Mouse (Mus musculus) testis, adult 2 months (tissue): ENCODE results near the gene Tmem205. TPM values are rescaled to one million over a fixed set of nuclear protein-coding genes. Genes with fewer than 3 reads are reported as not detected.
A peak's percentile ranks its signal among the peaks of the same experiment; 100 is the strongest.

Source experiments
- H3K27ac ChIP-seq: fragments of 200-500 bp; 2 replicates; pipeline ENCODE4 v1.5.1; 2012; ENCODE audit warnings: low read depth, low read length; ENCODE audit not compliant: control insufficient read depth, insufficient read depth
- H3K27me3 ChIP-seq: fragments of 200-500 bp; 2 replicates; pipeline ENCODE4 v1.6.1; 2012; ENCODE audit warnings: mild to moderate bottlenecking, low read length, moderate library complexity; ENCODE audit not compliant: control insufficient read depth, insufficient read depth
- H3K36me3 ChIP-seq: fragments of 200-500 bp; 2 replicates; pipeline ENCODE4 v1.6.1; 2012; ENCODE audit warnings: mild to moderate bottlenecking, low read length; ENCODE audit not compliant: control insufficient read depth, insufficient read depth
- H3K4me1 ChIP-seq: fragments of 200-500 bp; 2 replicates; pipeline ENCODE4 v1.6.1; 2012; ENCODE audit warnings: low read length; ENCODE audit not compliant: control insufficient read depth, insufficient read depth
- H3K4me3 ChIP-seq: fragments of 200-500 bp; 2 replicates; pipeline ENCODE4 v1.5.1; 2012; ENCODE audit warnings: low read depth, mild to moderate bottlenecking, low read length, moderate library complexity, mixed read lengths; ENCODE audit not compliant: control insufficient read depth
- CTCF ChIP-seq: fragments of 200-500 bp; IDR thresholded peaks from 2 replicates; pipeline ENCODE4 v1.5.1; 2012; ENCODE audit warnings: low read depth, mild to moderate bottlenecking, inconsistent platforms, low read length, moderate library complexity; ENCODE audit not compliant: control insufficient read depth, insufficient read depth, insufficient replicate concordance
- POLR2A ChIP-seq: fragments of 200-500 bp; IDR thresholded peaks from 2 replicates; pipeline ENCODE4 v1.6.1; 2012; ENCODE audit warnings: low read depth, mild to moderate bottlenecking, inconsistent platforms, low read length, moderate library complexity; ENCODE audit not compliant: control insufficient read depth
- polyA plus RNA-seq: library from polyadenylated mRNA; depleted of rRNA; stranded (reverse); fragments of >200 nt; gene quantifications from 2 replicates; pipeline ENCODE4 v1.2.3, GENCODE M21; 2012

The Tmem205 gene
- polyA plus RNA-seq, 1 experiment = 312 TPM

DNA sequence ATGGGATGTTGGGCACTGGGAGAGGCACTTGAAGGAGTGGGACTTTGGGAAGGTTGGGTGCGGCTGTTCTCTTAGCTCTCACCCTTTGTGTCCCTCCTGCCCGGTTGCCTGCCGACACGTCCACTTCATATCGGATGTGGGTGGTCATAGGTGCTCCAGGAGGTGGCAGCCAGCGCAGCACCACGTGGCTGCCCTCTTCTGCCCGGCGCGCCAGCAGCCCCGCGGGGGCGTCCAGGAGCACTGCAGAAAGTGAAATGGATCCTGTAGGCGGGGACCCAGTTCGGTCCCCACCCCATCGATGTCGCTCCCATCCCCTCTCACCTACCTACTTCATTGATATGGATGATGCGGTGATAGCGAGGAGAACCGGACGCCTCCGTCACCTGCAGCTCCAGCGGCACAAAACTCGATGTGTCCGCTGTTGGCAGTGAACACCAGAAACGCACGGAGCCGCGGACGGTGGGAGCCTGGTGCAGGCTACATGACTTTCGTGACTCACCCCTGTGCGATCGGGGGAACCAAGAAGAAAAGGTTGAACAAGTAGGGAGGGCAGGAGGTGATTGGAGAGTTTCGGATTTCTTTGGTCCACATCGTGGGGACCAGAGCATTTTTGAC lies 34.1 kb upstream of the Tmem205 start:
- Histone ChIP-seq H3K27ac (no peak overlapping the region), H3K36me3 (no peaks in the 10 kb centered on the region), H3K4me3 (no peak overlapping the region), H3K27me3 (no peaks in the 10 kb centered on the region), H3K4me1 (peaks cover 13% of the 10 kb centered on the region)
- TF ChIP-seq CTCF = no peak
- TF ChIP-seq POLR2A = no peak

DNA sequence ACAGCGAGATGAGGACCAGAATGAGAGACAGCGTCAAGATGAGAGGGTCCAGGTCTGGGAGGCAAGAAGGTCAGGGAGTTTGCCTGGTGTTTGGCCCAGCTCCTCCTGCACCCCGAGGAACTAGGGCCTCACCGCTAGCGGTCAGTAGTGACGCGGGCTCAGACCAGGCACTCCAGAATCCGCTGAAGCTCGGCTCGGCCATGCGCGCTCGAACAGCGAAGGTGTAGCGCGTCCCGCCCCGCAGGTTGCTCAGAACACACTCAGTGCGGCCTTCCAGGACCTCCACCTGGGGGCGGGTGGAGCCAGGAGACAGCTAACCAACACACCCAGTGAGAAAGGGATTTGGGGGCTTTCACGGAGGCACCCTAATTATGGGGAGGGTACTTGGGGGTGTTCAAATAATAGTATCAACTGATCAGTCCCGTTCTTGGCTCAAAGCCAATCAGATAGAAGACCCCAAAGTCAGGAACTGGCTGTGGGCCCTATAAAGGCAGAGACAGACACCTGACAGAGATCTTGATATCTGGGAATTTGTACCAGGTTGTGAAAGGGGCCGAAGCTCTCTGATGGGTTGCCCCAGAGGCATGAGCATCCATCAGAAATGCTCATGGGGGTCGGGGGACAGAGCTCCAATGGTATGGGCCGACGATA lies 33.3 kb upstream of the Tmem205 start:
- Histone ChIP-seq H3K4me3 (no peak overlapping the region), H3K36me3 (no peaks in the 10 kb centered on the region), H3K27ac (no peak overlapping the region), H3K27me3 (no peaks in the 10 kb centered on the region), H3K4me1 (peaks cover 13% of the 10 kb centered on the region)
- TF ChIP-seq POLR2A = no peak
- no peak for TF ChIP-seq CTCF

DNA sequence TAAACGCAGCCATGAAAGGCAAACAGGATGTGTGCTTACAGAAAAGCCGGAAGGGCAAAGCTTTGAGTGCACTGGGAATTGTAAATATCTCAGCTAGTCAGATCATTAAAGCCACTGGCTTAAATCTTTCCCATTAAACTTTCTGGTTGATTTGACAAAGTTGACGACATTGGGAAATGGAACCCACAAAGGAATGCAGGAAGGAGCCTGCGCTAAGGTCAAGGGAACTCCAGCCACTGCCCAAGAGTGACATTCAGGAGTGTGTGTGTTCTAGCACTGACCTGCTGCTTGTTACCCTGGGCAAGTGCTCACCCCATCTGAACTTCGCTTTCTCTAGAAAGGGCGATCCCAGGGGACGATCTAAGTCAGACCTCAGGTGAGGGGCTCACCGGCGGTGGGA lies 32.8 kb upstream of the Tmem205 start:
- Histone ChIP-seq H3K27ac (no peak overlapping the region), H3K27me3 (no peaks in the 10 kb centered on the region), H3K36me3 (no peaks in the 10 kb centered on the region), H3K4me3 (no peak overlapping the region), H3K4me1 (peaks cover 13% of the 10 kb centered on the region)
- TF ChIP-seq POLR2A = no peak
- no peak for TF ChIP-seq CTCF

DNA sequence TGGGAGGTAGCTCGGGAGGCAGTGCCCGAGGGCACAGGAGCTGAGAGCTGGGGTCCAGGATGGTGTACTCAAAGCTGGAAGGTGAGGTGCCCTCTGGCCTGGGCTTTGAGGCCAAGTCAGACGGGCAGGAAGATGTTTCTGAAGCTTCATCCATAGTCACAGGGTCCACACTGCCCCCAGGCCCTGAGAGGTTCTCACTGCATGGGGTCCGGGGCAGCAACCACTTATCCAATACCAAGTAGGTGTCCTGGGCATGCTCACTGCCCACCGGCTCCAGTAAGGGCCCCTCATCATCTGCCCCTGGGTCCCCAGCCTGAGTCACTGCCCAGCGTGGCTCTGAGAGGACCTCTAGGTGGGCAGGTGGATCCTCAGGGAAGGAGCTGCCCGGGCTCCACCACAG lies 31.9 kb upstream of the Tmem205 start:
- TF ChIP-seq POLR2A = no peak
- no peak for TF ChIP-seq CTCF
- no peaks in the 10 kb centered on the region for H3K36me3 ChIP-seq
- H3K27me3 ChIP-seq = no peaks in the 10 kb centered on the region
- no peak overlapping the region for H3K27ac ChIP-seq
- H3K4me1 ChIP-seq = peaks cover 13% of the 10 kb centered on the region
- H3K4me3 ChIP-seq = no peak overlapping the region

DNA sequence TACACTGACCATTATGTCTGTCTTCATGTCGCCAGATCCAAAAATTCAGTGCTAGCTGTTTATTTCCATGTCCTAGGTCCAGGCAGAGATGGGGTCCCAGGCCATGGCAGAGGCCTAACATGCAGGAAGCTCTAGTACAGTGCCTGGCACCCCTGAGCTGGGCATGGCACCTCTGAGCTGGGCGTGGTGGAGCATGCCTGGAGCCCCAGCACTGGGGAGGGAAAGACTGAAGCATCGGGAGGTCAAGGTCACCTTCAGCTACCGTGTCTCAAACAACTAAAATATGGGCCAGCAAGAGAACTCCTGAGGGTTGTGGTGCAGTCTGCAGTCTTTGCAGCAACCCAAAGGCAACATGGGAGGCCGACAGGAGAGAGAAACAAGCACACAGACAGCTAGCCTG lies 31.0 kb upstream of the Tmem205 start:
- TF ChIP-seq POLR2A (no peak), CTCF (no peak)
- no peaks in the 10 kb centered on the region for H3K36me3 ChIP-seq
- no peak overlapping the region for H3K4me3 ChIP-seq
- H3K4me1 ChIP-seq = peaks cover 14% of the 10 kb centered on the region
- H3K27me3 ChIP-seq = no peaks in the 10 kb centered on the region
- H3K27ac ChIP-seq = no peak overlapping the region

DNA sequence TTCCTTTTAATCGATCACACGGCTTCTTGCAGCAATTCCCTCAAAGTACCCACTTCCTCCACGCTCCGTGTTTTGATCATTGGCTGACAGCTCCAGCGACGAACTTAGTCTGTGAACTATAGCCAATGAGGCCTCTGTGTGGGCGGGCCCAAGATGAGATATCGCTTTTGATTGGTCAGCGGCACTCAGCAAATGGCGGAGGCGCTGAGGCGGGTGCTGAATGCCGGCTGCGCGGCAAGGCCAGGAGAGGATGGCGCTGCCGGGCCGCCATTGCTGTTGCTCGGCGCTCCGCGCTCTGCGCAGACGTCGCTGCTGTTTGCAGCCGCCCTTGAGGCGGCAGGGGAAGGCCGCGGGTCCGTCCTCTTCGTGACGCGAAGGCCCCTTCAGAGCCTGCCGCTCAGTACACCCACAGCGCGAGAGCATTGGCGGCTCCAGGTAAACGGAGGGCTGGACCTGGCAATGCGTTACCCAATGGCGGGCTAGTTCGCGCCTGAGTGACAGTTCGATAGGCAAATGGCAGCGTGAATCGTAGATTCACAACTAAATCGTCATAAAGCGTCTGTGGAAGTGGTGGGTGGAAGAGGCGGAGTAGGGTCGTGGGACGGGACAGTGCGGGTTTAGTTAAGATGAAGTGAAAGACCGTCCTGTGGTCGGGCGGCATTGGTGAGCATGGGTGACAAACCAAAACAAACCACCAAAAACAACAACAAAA lies 28.4 kb upstream of the Tmem205 start, which contains the start of gene Swsap1:
Swsap1 (plus strand) TSS at position 186 of the 712 bp plus-strand sequence.
- Histone ChIP-seq H3K27ac (peak within 1 kb of the TSS; percentile 95), H3K27me3 (no peaks in the 10 kb centered on the region), H3K4me3 (peak within 1 kb of the TSS; percentile 94), H3K36me3 (no peaks in the 10 kb centered on the region), H3K4me1 (peaks cover 8% of the 10 kb centered on the region)
- TF ChIP-seq CTCF (no peak), POLR2A (peak; percentile 71; the same call in 1 of the 2 replicates)

DNA sequence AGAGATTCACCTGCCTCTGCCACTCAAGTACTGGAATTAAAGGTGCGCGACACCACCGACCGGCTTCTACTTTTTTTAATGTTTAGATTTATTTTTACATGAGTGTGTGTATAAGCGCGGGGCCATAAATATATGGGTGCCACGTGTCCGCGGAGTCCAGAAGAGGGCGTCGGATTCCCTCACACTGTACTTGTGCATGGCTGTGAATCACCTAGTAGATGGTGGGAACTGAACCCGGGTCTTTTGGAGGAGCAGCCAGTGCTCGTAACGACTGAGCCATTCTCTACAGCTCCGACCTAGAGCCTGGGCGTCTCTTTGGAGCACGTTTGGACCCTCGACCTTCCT lies 27.8 kb upstream of the Tmem205 start:
- H3K36me3 ChIP-seq = no peaks in the 10 kb centered on the region
- H3K27ac ChIP-seq = peak overlapping the region; percentile 78
- H3K4me3 ChIP-seq = peak overlapping the region; percentile 94
- peaks cover 3% of the 10 kb centered on the region; the same call in 1 of the 2 replicates for H3K4me1 ChIP-seq
- H3K27me3 ChIP-seq = no peaks in the 10 kb centered on the region
- TF ChIP-seq CTCF (no peak), POLR2A (no peak)
